Mouse (Mus musculus) liver, adult 2 months (tissue): ENCODE measurements around the gene Arl2bp. TPM values are rescaled to one million over a fixed set of nuclear protein-coding genes. Genes with fewer than 3 reads are reported as not detected.

Source experiments
- DNase-seq: peaks from one replicate; pipeline ENCODE4 v3.0.0-alpha.2; 2011; ENCODE audit warnings: low read depth, low spot score; ENCODE audit errors: extremely low read depth
- H3K27ac ChIP-seq: fragments of 200-500 bp; replicated peaks from 2 replicates; pipeline ENCODE4 v1.5.1; 2012; ENCODE audit warnings: low read depth, mild to moderate bottlenecking, control low read depth, inconsistent platforms, low read length; ENCODE audit not compliant: insufficient read depth
- H3K27me3 ChIP-seq: fragments of 200-500 bp; 2 replicates; pipeline ENCODE4 v1.6.1; 2012; ENCODE audit warnings: mild to moderate bottlenecking, moderate library complexity, low read length, inconsistent platforms; ENCODE audit not compliant: control insufficient read depth, insufficient read depth
- H3K36me3 ChIP-seq: fragments of 200-500 bp; 2 replicates; pipeline ENCODE4 v1.6.1; 2012; ENCODE audit warnings: low read length, inconsistent platforms; ENCODE audit not compliant: control insufficient read depth, insufficient read depth
- H3K4me1 ChIP-seq: fragments of 200-500 bp; 2 replicates; pipeline ENCODE4 v1.6.1; 2011; ENCODE audit warnings: low read length; ENCODE audit not compliant: control insufficient read depth, insufficient read depth
- H3K4me3 ChIP-seq: fragments of 200-500 bp; 2 replicates; pipeline ENCODE4 v1.5.1; 2011; ENCODE audit warnings: low read depth, mild to moderate bottlenecking, control low read depth, low read length, moderate library complexity; ENCODE audit not compliant: insufficient read depth
- H3K79me2 ChIP-seq: fragments of 200-500 bp; 2 replicates; pipeline ENCODE4 v1.6.1; 2012; ENCODE audit warnings: inconsistent platforms, mild to moderate bottlenecking, low read length, moderate library complexity; ENCODE audit not compliant: control insufficient read depth, insufficient read depth
- H3K9ac ChIP-seq: fragments of 200-500 bp; 2 replicates; pipeline ENCODE4 v1.6.1; 2012; ENCODE audit warnings: low read depth, mild to moderate bottlenecking, control low read depth, inconsistent platforms, low read length
- CTCF ChIP-seq: fragments of 200-500 bp; IDR thresholded peaks from 2 replicates; pipeline ENCODE4 v1.5.1; 2011; ENCODE audit warnings: low read depth, low read length, control low read depth
- POLR2A ChIP-seq: fragments of 200-500 bp; IDR thresholded peaks from 2 replicates; pipeline ENCODE4 v1.6.1; 2011; ENCODE audit warnings: low read length, control low read depth; ENCODE audit not compliant: insufficient read depth; ENCODE audit errors: extremely low read depth
- WGBS: fragments of 180-500 bp; shearing (Covaris S2); methylation state at CpG from one replicate; pipeline ENCODE4 v1.1.7; 2018; 5-methylcytosine and 5-hydroxymethylcytosine counted together
- polyA plus RNA-seq: library from polyadenylated mRNA; depleted of rRNA; stranded (reverse); fragments of >200 nt; gene quantifications from 2 replicates; pipeline ENCODE4 v1.2.3, GENCODE M21; 2012
- total RNA-seq: library from RNA; depleted of rRNA; stranded (reverse); fragments of >200 nt; gene quantifications from 2 replicates; pipeline ENCODE4 v1.2.3, GENCODE M21; 2014

Arl2bp gene
- total and polyA plus RNA-seq, 2 experiments = 4.8 to 7.7 TPM

DNA sequence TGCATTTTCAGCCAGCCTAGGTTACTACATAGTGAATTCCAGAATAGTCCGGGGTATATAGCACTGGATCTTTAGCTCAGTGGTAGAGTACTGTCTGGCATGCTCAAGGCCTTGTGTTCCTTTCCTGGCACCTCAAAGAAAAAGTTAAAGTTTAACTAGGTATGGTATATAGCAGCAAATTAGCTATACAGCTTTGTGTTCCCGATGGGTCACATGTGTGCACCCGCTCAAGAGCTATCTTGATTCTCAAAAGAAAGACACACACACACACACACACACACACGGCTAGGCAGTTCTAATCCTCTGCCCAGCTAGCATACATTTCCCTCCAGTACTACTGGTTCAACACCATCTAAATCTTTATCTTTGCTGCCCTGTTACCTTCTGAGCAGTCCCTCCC, 6.0 kb upstream of the Arl2bp start:
- Histone ChIP-seq H3K9ac (no peak overlapping the region), H3K27ac (no peak overlapping the region)
- no peak for TF ChIP-seq POLR2A
- no peak for TF ChIP-seq CTCF

DNA sequence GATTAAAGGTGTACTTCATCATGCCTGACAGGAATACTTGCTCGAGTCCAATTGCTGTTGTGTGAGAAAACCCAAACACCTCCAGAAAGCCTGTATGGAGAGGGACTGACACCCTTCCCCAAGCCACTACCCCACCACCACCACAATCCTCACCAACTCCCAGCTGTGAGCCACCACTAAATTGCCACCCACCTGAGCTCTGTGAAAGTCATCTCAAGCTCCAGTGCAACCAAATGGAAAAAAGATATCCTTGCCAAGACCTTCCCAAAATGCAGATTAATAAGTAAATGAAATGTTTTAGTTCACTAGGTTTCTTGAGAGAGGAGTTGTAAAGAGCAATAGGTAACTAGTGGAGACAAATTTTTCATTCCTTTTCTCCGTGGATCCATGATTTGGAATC, 1.7 kb upstream of the Arl2bp start:
- Histone ChIP-seq H3K79me2 (no peaks in the 10 kb centered on the region), H3K27ac (no peak overlapping the region), H3K4me3 (no peak overlapping the region), H3K36me3 (peaks cover 6% of the 10 kb centered on the region), H3K4me1 (peaks cover 2% of the 10 kb centered on the region; the same call in 1 of the 2 replicates), H3K27me3 (no peaks in the 10 kb centered on the region), H3K9ac (no peak overlapping the region)
- no peak for DNase-seq
- 90% methylated on average over 2 of the region's 2 CpGs for WGBS
- TF ChIP-seq CTCF (no peak), POLR2A (no peak)

More for the DNA sequence above, 6.0 kb upstream of the Arl2bp start:
- H3K4me3 ChIP-seq = no peak overlapping the region
- no peak for DNase-seq
- no peaks in the 10 kb centered on the region for H3K79me2 ChIP-seq
- no peaks in the 10 kb centered on the region for H3K27me3 ChIP-seq
- WGBS = 73% methylated on average over 4 of the region's 4 CpGs
- H3K4me1 ChIP-seq = no peaks in the 10 kb centered on the region
- peaks cover 17% of the 10 kb centered on the region for H3K36me3 ChIP-seq

DNA sequence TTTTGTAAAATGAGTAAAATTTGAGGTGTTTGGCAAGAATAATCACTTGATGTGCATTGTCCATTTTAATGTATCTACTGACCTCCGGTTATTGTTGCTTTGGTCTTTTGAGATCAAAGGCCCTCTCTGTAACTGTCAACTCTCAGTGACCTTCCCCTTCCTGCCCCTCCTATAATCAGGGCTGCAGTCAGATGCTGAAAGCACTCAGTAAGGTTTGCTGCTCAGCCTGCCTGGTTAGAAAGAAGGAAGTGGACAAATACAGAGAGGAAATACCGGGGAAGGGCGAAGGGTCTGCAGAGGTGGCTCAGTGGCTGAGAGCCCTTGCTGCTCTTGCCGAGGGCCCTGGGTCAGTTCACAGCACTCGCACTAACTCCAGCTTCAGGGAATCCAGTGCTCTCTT, 8.0 kb downstream of the Arl2bp start:
- Histone ChIP-seq H3K9ac (no peak overlapping the region), H3K4me1 (no peaks in the 10 kb centered on the region), H3K79me2 (no peaks in the 10 kb centered on the region), H3K36me3 (peaks cover 8% of the 10 kb centered on the region; the same call in 1 of the 2 replicates), H3K4me3 (no peak overlapping the region), H3K27ac (no peak overlapping the region), H3K27me3 (no peaks in the 10 kb centered on the region)
- no peak for TF ChIP-seq POLR2A
- no peak for TF ChIP-seq CTCF
- DNase-seq = no peak
- WGBS = 78% methylated on average over 5 of the region's 5 CpGs

DNA sequence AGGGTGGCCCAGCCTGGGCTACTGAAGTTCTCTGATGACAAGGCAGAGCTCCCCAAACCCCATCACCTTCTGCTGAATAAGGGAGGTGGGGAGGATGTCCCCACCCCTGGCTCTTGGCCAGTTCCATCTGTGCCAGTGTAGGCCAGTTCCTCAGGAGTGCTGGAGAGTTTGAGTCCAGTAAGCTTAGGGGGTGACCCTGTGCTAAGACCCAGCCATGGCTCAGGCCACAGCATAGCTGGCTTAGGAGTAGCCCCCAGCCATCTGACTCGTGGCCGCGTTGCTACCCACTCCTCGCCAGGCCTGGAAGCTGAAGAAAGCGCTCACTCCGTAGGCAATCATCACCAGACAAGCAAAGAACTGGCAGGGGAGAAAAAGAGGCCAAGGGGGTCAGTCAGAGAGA, 9.5 kb downstream of the Arl2bp start:
- no peak overlapping the region for H3K27ac ChIP-seq
- H3K4me3 ChIP-seq = no peak overlapping the region
- WGBS = 83% methylated on average over 6 of the region's 6 CpGs
- DNase-seq = no peak
- no peaks in the 10 kb centered on the region for H3K4me1 ChIP-seq
- H3K36me3 ChIP-seq = peaks cover 8% of the 10 kb centered on the region; the same call in 1 of the 2 replicates
- H3K27me3 ChIP-seq = no peaks in the 10 kb centered on the region
- TF ChIP-seq POLR2A (no peak), CTCF (no peak)
- no peak overlapping the region for H3K9ac ChIP-seq
- H3K79me2 ChIP-seq = no peaks in the 10 kb centered on the region

- TF ChIP-seq CTCF (no peak), POLR2A (no peak)
- Histone ChIP-seq H3K4me3 (no peak overlapping the region), H3K36me3 (peaks cover 5% of the 10 kb centered on the region; the same call in 1 of the 2 replicates), H3K4me1 (peaks cover 5% of the 10 kb centered on the region; the same call in 1 of the 2 replicates), H3K27ac (no peak overlapping the region), H3K9ac (no peak overlapping the region), H3K27me3 (no peaks in the 10 kb centered on the region), H3K79me2 (peaks cover under 1% of the 10 kb centered on the region; the same call in 1 of the 2 replicates)
- WGBS = 19% methylated on average over 9 of the region's 9 CpGs
- DNase-seq = no peak
Observed at GRCm38 (mm10) chr8:94678582-94678981, 12.2 kb downstream of the Arl2bp start.

DNA sequence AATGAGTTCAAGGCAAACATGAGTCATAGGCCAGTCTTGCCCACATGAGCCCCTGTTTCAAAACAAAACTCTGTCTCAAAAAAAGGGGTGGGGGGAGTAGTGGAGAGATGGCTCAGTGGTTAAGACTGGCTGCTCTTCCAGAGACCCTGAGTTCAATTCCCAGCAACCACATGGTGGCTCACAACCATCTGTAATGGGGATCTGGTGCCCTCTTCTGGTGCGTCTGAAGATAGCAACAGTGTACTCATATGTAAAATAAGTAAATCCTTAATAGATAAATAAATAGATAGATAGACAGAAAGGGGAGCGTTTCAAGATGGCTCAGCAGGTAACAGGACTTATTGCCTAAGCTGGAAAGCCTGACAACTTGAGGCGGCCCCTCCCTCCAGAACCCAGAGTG, 14.0 kb downstream of the Arl2bp start:
- no peak for DNase-seq
- Histone ChIP-seq H3K36me3 (peaks cover 2% of the 10 kb centered on the region; the same call in 1 of the 2 replicates), H3K79me2 (peaks cover 15% of the 10 kb centered on the region; the same call in 1 of the 2 replicates), H3K4me3 (no peak overlapping the region), H3K9ac (no peak overlapping the region), H3K27ac (no peak overlapping the region), H3K4me1 (peaks cover 5% of the 10 kb centered on the region; the same call in 1 of the 2 replicates), H3K27me3 (no peaks in the 10 kb centered on the region)
- TF ChIP-seq POLR2A (no peak), CTCF (peak; percentile 24; the same call in 1 of the 2 replicates)
- WGBS = 92% methylated on average over 3 of the region's 3 CpGs
